Mouse (Mus musculus): Measurements from ENCODE around the gene Prkce. TPM values are rescaled to one million over a fixed set of nuclear protein-coding genes. Genes with fewer than 3 reads are reported as not detected.

The Prkce gene
- polyA plus RNA-seq, 1 experiment, result 3.3 TPM

DNA sequence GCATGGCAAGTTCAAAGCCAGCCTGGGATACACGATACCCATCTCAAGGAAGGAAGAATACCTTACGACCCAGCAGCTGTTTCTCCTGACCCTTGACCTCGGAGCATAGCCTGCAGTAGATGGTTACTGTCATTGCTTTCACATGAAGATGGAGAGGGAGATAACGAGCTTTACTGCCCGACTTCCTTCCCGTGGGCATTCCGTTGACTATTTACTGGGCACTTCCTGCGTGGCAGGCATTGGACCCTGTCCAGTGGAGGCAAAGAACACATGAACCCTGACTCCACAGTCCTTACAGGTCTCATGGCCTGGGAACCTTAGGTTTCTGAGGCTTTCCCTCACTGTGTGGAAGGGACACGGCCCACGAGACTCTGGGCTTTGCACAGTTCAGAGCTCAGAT, 311.8 kb downstream of the Prkce start:
- Histone ChIP-seq H3K36me3 (ENCODE audit: control insufficient read depth, insufficient read depth, low read length) (0 out of 2 replicates have a peak, but pooled peaks cover 2% of the 10 kb centered on the region), H3K4me1 (ENCODE audit: control insufficient read depth, insufficient read depth, insufficient read length, low read length) (0 out of 2 replicates have a peak, but pooled peaks cover 5% of the 10 kb centered on the region), H3K27me3 (ENCODE audit: control insufficient read depth, insufficient read depth, low read length) (no peaks in the 10 kb centered on the region), H3K27ac (ENCODE audit: insufficient read depth, low read depth, low read length) (no peak overlapping the region), H3K4me3 (ENCODE audit: low read depth, low read length) (no peak overlapping the region)
- TF ChIP-seq CTCF (IDR thresholded peaks at IDR 0.05; ENCODE audit: extremely low read depth, insufficient read length, insufficient replicate concordance, low read depth, low read length), result no peak
- no peak for TF ChIP-seq POLR2A (IDR thresholded peaks at IDR 0.05; ENCODE audit: low read depth, low read length)
- WGBS, result 54% methylated on average over 10 of the region's 10 CpGs

DNA sequence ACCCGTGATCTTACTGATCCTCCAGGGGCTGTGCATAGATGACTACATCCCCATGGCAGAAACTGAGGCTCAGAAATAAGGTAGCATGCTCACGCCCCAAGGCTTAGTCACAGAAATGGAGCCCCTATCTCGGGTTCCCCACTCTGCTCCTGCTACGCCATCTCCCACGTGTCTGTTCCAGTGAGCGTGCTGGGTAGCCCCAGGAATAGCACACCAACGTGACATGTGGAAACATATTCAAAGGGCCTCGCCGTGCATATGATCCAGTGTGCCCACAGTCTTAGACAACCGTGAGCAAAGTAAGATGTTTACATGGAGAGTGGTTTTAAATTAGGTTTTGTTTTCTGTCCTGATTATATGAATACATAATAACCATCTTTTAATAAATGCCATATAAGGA, 315.1 kb downstream of the Prkce start:
- H3K36me3 ChIP-seq (ENCODE audit: control insufficient read depth, insufficient read depth, low read length), result 0 out of 2 replicates have a peak, but pooled peaks cover 2% of the 10 kb centered on the region
- TF ChIP-seq POLR2A (IDR thresholded peaks at IDR 0.05; ENCODE audit: low read depth, low read length) (no peak), CTCF (IDR thresholded peaks at IDR 0.05; ENCODE audit: extremely low read depth, insufficient read length, insufficient replicate concordance, low read depth, low read length) (no peak)
- H3K4me1 ChIP-seq (ENCODE audit: control insufficient read depth, insufficient read depth, insufficient read length, low read length), result 0 out of 2 replicates have a peak, but pooled peaks cover 5% of the 10 kb centered on the region
- 92% methylated on average over 10 of the region's 10 CpGs for WGBS
- H3K27ac ChIP-seq (ENCODE audit: insufficient read depth, low read depth, low read length), result no peak overlapping the region
- H3K27me3 ChIP-seq (ENCODE audit: control insufficient read depth, insufficient read depth, low read length), result no peaks in the 10 kb centered on the region
- no peak overlapping the region for H3K4me3 ChIP-seq (ENCODE audit: low read depth, low read length)

DNA sequence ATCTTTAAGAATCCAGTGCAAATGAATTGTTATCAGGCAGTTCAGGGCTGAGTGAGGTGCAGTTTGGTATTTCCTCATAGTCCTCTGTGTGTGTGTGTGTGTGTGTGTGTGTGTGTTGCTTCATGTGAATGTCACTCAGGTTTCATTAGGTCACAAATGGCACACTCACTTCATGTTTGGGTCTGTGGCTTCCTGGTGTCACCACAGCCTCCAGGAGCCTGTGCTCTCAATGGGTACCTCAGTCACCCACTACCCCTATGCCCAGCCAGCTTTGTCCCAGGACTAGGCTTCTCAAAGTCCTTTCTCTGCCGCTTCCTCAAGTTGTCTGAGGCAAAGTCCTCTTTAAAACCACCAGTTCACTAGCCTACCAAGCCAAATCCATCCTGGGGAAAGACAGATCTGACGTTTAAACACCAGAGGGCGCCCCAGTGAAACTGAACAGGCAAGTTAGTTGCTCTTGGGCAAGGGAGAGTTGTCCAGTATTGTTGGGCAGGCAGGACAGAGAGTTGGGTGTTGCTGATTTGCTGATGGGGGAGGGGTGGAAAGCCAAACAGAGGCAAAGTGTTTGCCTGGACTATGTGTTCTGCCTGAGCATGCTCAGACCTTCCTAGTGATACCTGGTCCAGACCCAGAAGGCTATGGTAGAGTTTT, 316.6 kb downstream of the Prkce start:
- H3K27ac ChIP-seq (ENCODE audit: insufficient read depth, low read depth, low read length), result no peak overlapping the region
- H3K36me3 ChIP-seq (ENCODE audit: control insufficient read depth, insufficient read depth, low read length), result peaks cover 4% of the 10 kb centered on the region; the same call in 1 of the 2 replicates
- TF ChIP-seq CTCF (IDR thresholded peaks at IDR 0.05; ENCODE audit: extremely low read depth, insufficient read length, insufficient replicate concordance, low read depth, low read length), result peak; percentile 68; the same call in 1 of the 2 replicates
- no peak for TF ChIP-seq POLR2A (IDR thresholded peaks at IDR 0.05; ENCODE audit: low read depth, low read length)
- no peaks in the 10 kb centered on the region for H3K27me3 ChIP-seq (ENCODE audit: control insufficient read depth, insufficient read depth, low read length)
- H3K4me1 ChIP-seq (ENCODE audit: control insufficient read depth, insufficient read depth, insufficient read length, low read length), result 0 out of 2 replicates have a peak, but pooled peaks cover 2% of the 10 kb centered on the region
- 5% methylated on average over 3 of the region's 3 CpGs for WGBS
- no peak overlapping the region for H3K4me3 ChIP-seq (ENCODE audit: low read depth, low read length)

DNA sequence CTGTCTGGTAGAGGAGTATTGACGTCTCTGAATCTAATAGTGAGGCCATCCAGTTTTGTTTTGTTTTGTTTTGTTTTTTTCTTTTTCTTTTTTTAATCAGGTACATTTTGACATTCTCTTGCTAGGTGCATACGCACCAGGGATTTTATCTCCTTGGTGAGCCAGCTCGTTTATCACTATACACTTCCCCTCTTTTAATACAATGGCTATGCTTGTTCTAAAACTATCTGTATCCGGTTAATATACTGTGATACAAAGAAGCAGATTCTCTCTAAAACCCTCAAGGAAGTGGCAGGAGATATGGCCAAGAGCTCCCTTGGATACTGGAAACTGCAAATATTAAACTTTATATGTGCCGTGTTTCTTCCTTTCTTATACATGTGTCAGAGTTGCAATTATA, 319.1 kb downstream of the Prkce start:
- Histone ChIP-seq H3K4me3 (ENCODE audit: low read depth, low read length) (no peak overlapping the region), H3K27me3 (ENCODE audit: control insufficient read depth, insufficient read depth, low read length) (no peaks in the 10 kb centered on the region), H3K27ac (ENCODE audit: insufficient read depth, low read depth, low read length) (no peak overlapping the region), H3K4me1 (ENCODE audit: control insufficient read depth, insufficient read depth, insufficient read length, low read length) (0 out of 2 replicates have a peak, but pooled peaks cover 2% of the 10 kb centered on the region), H3K36me3 (ENCODE audit: control insufficient read depth, insufficient read depth, low read length) (peaks cover 7% of the 10 kb centered on the region; the same call in 1 of the 2 replicates)
- 89% methylated on average over 5 of the region's 5 CpGs for WGBS
- no peak for TF ChIP-seq CTCF (IDR thresholded peaks at IDR 0.05; ENCODE audit: extremely low read depth, insufficient read length, insufficient replicate concordance, low read depth, low read length)
- TF ChIP-seq POLR2A (IDR thresholded peaks at IDR 0.05; ENCODE audit: low read depth, low read length), result no peak

DNA sequence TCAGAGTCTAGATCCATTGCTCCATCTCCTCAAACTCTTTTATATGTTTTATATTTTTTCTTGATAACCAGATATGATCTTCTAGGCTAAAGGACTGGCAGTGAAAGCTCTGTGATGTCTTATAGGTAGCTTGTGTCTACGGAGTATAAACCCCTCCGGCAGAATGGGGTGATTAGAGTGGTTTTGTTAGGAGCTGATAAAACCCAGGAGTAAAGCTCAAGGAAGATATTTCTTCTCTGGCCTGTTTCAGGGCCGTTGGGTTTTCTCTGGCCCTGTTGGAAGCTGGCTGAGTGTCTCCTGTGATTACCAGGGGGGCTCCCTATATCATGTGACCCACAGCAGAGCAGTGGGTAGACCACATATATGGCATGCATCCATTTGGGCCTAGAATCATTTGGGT, 319.9 kb downstream of the Prkce start:
- H3K4me3 ChIP-seq (ENCODE audit: low read depth, low read length), result no peak overlapping the region
- H3K27me3 ChIP-seq (ENCODE audit: control insufficient read depth, insufficient read depth, low read length), result no peaks in the 10 kb centered on the region
- TF ChIP-seq CTCF (IDR thresholded peaks at IDR 0.05; ENCODE audit: extremely low read depth, insufficient read length, insufficient replicate concordance, low read depth, low read length), result no peak
- TF ChIP-seq POLR2A (IDR thresholded peaks at IDR 0.05; ENCODE audit: low read depth, low read length), result no peak
- no peak overlapping the region for H3K27ac ChIP-seq (ENCODE audit: insufficient read depth, low read depth, low read length)
- 0 out of 2 replicates have a peak, but pooled peaks cover 2% of the 10 kb centered on the region for H3K4me1 ChIP-seq (ENCODE audit: control insufficient read depth, insufficient read depth, insufficient read length, low read length)
- peaks cover 7% of the 10 kb centered on the region for H3K36me3 ChIP-seq (ENCODE audit: control insufficient read depth, insufficient read depth, low read length)
- WGBS, result 85% methylated on average over 3 of the region's 3 CpGs

DNA sequence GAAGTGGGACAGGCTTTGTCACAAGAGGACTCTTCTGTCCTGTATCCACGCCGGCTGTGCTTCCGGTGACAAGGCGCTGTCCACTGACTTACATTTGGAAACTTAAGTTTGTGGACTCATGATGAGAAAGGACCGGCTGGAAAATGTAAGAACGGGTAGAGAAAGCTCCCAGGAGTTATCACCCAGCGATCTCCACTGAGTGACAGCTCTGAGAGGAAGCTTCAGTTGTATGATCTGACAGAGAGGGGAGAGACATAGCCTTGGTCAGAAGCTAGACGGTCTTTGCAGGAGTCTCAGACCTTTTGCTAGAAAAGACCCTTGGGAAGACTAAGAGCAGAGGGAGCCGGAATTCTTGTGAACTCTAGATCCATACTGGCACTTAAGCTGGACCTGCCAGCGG, 322.2 kb downstream of the Prkce start:
- Histone ChIP-seq H3K36me3 (ENCODE audit: control insufficient read depth, insufficient read depth, low read length) (peaks cover 9% of the 10 kb centered on the region), H3K4me3 (ENCODE audit: low read depth, low read length) (no peak overlapping the region), H3K27me3 (ENCODE audit: control insufficient read depth, insufficient read depth, low read length) (no peaks in the 10 kb centered on the region), H3K27ac (ENCODE audit: insufficient read depth, low read depth, low read length) (no peak overlapping the region), H3K4me1 (ENCODE audit: control insufficient read depth, insufficient read depth, insufficient read length, low read length) (no peaks in the 10 kb centered on the region)
- 90% methylated on average over 10 of the region's 10 CpGs for WGBS
- TF ChIP-seq POLR2A (IDR thresholded peaks at IDR 0.05; ENCODE audit: low read depth, low read length) (no peak), CTCF (IDR thresholded peaks at IDR 0.05; ENCODE audit: extremely low read depth, insufficient read length, insufficient replicate concordance, low read depth, low read length) (no peak)

DNA sequence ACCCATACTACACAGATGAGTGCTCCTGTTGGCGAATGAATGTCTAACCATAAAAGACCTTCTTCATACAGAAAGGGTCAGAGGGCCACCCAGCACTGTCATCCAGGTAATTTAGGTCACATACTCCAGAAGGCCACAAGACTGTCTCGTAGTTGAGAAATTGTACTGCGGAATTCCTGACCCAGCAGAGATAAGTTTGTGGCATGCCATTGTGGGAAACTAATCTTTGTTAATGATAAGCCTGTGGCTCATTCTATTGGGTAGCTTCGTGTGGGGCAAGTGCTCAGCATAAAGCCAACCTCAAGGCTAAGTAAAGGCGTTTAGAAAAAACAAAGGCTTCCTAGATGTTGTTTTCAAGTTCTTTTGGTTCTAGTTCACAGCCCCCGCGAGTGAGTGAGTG, 324.8 kb downstream of the Prkce start:
- Histone ChIP-seq H3K27ac (ENCODE audit: insufficient read depth, low read depth, low read length) (no peak overlapping the region), H3K36me3 (ENCODE audit: control insufficient read depth, insufficient read depth, low read length) (peaks cover 9% of the 10 kb centered on the region), H3K27me3 (ENCODE audit: control insufficient read depth, insufficient read depth, low read length) (no peaks in the 10 kb centered on the region), H3K4me3 (ENCODE audit: low read depth, low read length) (no peak overlapping the region), H3K4me1 (ENCODE audit: control insufficient read depth, insufficient read depth, insufficient read length, low read length) (no peaks in the 10 kb centered on the region)
- TF ChIP-seq CTCF (IDR thresholded peaks at IDR 0.05; ENCODE audit: extremely low read depth, insufficient read length, insufficient replicate concordance, low read depth, low read length) (no peak), POLR2A (IDR thresholded peaks at IDR 0.05; ENCODE audit: low read depth, low read length) (no peak)
- WGBS, result 64% methylated on average over 7 of the region's 7 CpGs

Measured in small intestine, adult 2 months (tissue).